Mouse (Mus musculus) T-cell, adult 66 days (primary cell): ENCODE results near the gene Vmn2r97. TPM values are rescaled to one million over a fixed set of nuclear protein-coding genes. Genes with fewer than 3 reads are reported as not detected.

Experiments
- total RNA-seq, 2 experiments: library from RNA; stranded (reverse); gene quantifications; 3 replicates in 1 of 2; 4 replicates in 1 of 2; pipeline ENCODE4 v1.2.4; 2023

The Vmn2r97 gene
- under 1 TPM; 0.23 to 0.30 TPM for total RNA-seq

DNA sequence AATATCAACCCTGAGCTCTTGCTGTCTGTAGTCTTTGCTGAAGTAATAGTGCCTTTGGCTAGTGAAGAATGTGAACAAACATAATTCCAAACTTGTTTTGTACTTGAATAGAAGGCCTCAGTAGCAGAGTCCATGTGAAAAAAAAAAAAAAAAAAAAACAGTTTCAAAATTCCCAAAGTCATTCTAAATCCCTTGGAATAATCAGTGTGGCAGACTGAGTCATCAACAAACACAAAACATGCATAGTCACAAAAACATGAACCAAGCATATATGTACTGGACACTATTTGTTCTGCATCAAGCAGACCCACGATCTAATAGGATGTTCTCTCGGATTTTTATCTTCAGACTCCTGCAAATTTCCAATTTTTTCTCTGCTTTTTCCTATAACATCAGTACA lies at the start of gene Vmn2r97:
Gene Vmn2r97, plus strand, starts transcription at position 301 of the 400 bp plus-strand sequence.

Other genes starting within 250 kb of the Vmn2r97 start
- not detected for gene Vmn2r98, start 139.2 kb downstream of the Vmn2r97 start, total RNA-seq